Mouse (Mus musculus): Measurements from ENCODE around the gene Pnkp.
A peak's percentile ranks its signal among the peaks of the same experiment; 100 is the strongest.

GRCm38 (mm10) chr7:44892276-44892921 lies 35.5 kb downstream of the Pnkp start, which contains the start of gene Med25:
- TF ChIP-seq CTCF (IDR thresholded peaks at IDR 0.05; ENCODE audit: low read depth, low read length) (no peak), POLR2A (IDR thresholded peaks at IDR 0.05; ENCODE audit: extremely low read depth, insufficient read depth, low read length) (peak; percentile 32; the same call in 1 of the 2 replicates)
